In the genomic region with DNA sequence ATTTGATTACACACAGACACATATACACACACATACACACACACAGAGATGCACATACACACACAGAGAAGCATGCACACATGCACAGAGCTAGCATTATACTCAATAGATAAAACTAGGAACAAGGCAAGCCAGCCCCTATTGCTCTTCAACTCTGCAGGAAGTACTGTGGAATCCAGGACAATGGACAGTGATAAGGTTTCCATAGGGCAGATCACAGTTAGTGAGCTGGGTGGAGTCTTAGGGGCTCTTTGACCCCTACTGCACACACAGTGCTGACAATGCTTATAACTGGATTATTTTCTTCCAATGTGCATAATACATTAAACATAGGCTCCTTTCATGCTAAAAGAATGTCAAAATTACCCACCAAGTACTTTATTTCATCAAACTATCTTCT, we compare ENCODE assay signal across 23 mouse cellular contexts.
DNase-seq lines count a peak whose midpoint lies in the region; ATAC-seq and TF ChIP-seq lines count a peak whose summit lies in the region.
"Had no signal": no experiment of that assay in that cellular context is flagged by ENCODE, and none has a peak within 500 bp of the region (broad histone marks: within the 10 kb centered on the region; RNA-seq: fewer than 3 reads in every experiment).

No protein-coding gene starts in this region.

- no peaks in the 10 kb centered on the region for H3K9me3 ChIP-seq in heart, postnatal 0 days (replicated peaks; ENCODE audit: control insufficient read depth, low read length)
- no peaks in the 10 kb centered on the region for H3K9me3 ChIP-seq in midbrain, embryonic 11.5 days (ENCODE audit: control insufficient read depth, low read length)
- no peaks in the 10 kb centered on the region for H3K9me3 ChIP-seq in midbrain, embryonic 14.5 days (ENCODE audit: control insufficient read depth, low read length)
- no peaks in the 10 kb centered on the region for H3K9me3 ChIP-seq in intestine, embryonic 15.5 days
- no peaks in the 10 kb centered on the region for H3K9me3 ChIP-seq in liver, embryonic 16.5 days (replicated peaks; ENCODE audit: control insufficient read depth, low read length)
- H3K9me3 ChIP-seq: embryonic facial prominence, embryonic 10.5 days; forebrain, embryonic 13.5 days; G1E; heart, embryonic 10.5 days; hindbrain, embryonic 13.5 days had no signal

- no peaks in the 10 kb centered on the region for H3K4me1 ChIP-seq in heart, postnatal 0 days (ENCODE audit: control insufficient read depth, insufficient read depth)
- no peaks in the 10 kb centered on the region for H3K4me1 ChIP-seq in midbrain, embryonic 11.5 days (ENCODE audit: control insufficient read depth, insufficient read depth, low read length)
- H3K4me1 ChIP-seq in midbrain, embryonic 14.5 days (ENCODE audit: control insufficient read depth, insufficient read depth, low read length): no peaks in the 10 kb centered on the region
- H3K4me1 ChIP-seq in intestine, embryonic 15.5 days (replicated peaks): no peaks in the 10 kb centered on the region
- H3K4me1 ChIP-seq in liver, embryonic 16.5 days (ENCODE audit: control insufficient read depth, low read depth, low read length): no peaks in the 10 kb centered on the region
- H3K4me1 ChIP-seq: embryonic facial prominence, embryonic 10.5 days; forebrain, embryonic 13.5 days had no signal

- TF ChIP-seq CTCF in heart, postnatal 0 days (IDR thresholded peaks at IDR 0.05; ENCODE audit: low read depth): no peak

- no peak overlapping the region for H3K4me3 ChIP-seq in heart, postnatal 0 days (ENCODE audit: low read depth, low read length)
- H3K4me3 ChIP-seq in midbrain, embryonic 11.5 days (ENCODE audit: low read depth, low read length): no peak overlapping the region
- H3K4me3 ChIP-seq in midbrain, embryonic 14.5 days (replicated peaks; ENCODE audit: low read depth, low read length): no peak overlapping the region
- no peak overlapping the region for H3K4me3 ChIP-seq in intestine, embryonic 15.5 days (replicated peaks)
- H3K4me3 ChIP-seq in liver, embryonic 16.5 days (ENCODE audit: low read depth, low read length): no peak overlapping the region
- H3K4me3 ChIP-seq: embryonic facial prominence, embryonic 10.5 days; forebrain, embryonic 13.5 days; heart, embryonic 10.5 days; hindbrain, embryonic 13.5 days had no signal

- H3K36me3 ChIP-seq in heart, postnatal 0 days (replicated peaks; ENCODE audit: control insufficient read depth, insufficient read depth, low read length): no peaks in the 10 kb centered on the region
- no peaks in the 10 kb centered on the region for H3K36me3 ChIP-seq in midbrain, embryonic 11.5 days (ENCODE audit: control insufficient read depth, insufficient read depth, low read length)
- H3K36me3 ChIP-seq in midbrain, embryonic 14.5 days (ENCODE audit: control insufficient read depth, insufficient read depth, low read length): no peaks in the 10 kb centered on the region
- no peaks in the 10 kb centered on the region for H3K36me3 ChIP-seq in intestine, embryonic 15.5 days
- no peaks in the 10 kb centered on the region for H3K36me3 ChIP-seq in liver, embryonic 16.5 days (ENCODE audit: control insufficient read depth, insufficient read depth)
- H3K36me3 ChIP-seq: embryonic facial prominence, embryonic 10.5 days; G1E; heart, embryonic 10.5 days; hindbrain, embryonic 13.5 days had no signal

- TF ChIP-seq EP300 in heart, postnatal 0 days (IDR thresholded peaks at IDR 0.05; ENCODE audit: low read depth): no peak

- H3K27me3 ChIP-seq in heart, postnatal 0 days (ENCODE audit: control insufficient read depth, insufficient read depth, low read length): no peaks in the 10 kb centered on the region
- no peaks in the 10 kb centered on the region for H3K27me3 ChIP-seq in midbrain, embryonic 11.5 days (ENCODE audit: control insufficient read depth, insufficient read depth, low read length)
- no peaks in the 10 kb centered on the region for H3K27me3 ChIP-seq in midbrain, embryonic 14.5 days (ENCODE audit: control insufficient read depth, insufficient read depth, low read length)
- no peaks in the 10 kb centered on the region for H3K27me3 ChIP-seq in intestine, embryonic 15.5 days (replicated peaks)
- no peaks in the 10 kb centered on the region for H3K27me3 ChIP-seq in liver, embryonic 16.5 days (ENCODE audit: control insufficient read depth, insufficient read depth, low read depth, low read length)
- H3K27me3 ChIP-seq: forebrain, embryonic 13.5 days; hindbrain, embryonic 13.5 days had no signal

- no peak overlapping the region for H3K9ac ChIP-seq in heart, postnatal 0 days (replicated peaks; ENCODE audit: low read depth, low read length)
- H3K9ac ChIP-seq in midbrain, embryonic 11.5 days (ENCODE audit: low read length): no peak overlapping the region
- no peak overlapping the region for H3K9ac ChIP-seq in midbrain, embryonic 14.5 days (replicated peaks; ENCODE audit: low read length)
- no peak overlapping the region for H3K9ac ChIP-seq in intestine, embryonic 15.5 days
- H3K9ac ChIP-seq in liver, embryonic 16.5 days (ENCODE audit: low read depth, low read length): no peak overlapping the region
- H3K9ac ChIP-seq: forebrain, embryonic 13.5 days; forebrain, postnatal 0 days; hindbrain, embryonic 13.5 days had no signal

- ATAC-seq in heart, postnatal 0 days (ENCODE audit: insufficient read depth, low read depth): no peak
- ATAC-seq in midbrain, embryonic 11.5 days (ENCODE audit: low FRiP score): no peak
- no peak for ATAC-seq in midbrain, embryonic 14.5 days (ENCODE audit: low FRiP score, low TSS enrichment)
- ATAC-seq in intestine, embryonic 15.5 days: peak; percentile 91
- ATAC-seq in liver, embryonic 16.5 days (ENCODE audit: low read depth): peak; percentile 69
- ATAC-seq: activated CD4-positive, CD25-positive, alpha-beta regulatory T cell, adult 4 months; CD4-positive, CD25-positive, alpha-beta regulatory T cell, adult 4 months; forebrain, embryonic 13.5 days; forebrain, postnatal 0 days had no signal

- DNase-seq in heart, postnatal 0 days (ENCODE audit: low spot score): peak; percentile 20
- DNase-seq in heart, adult 8-10 months (ENCODE audit: low spot score): no peak
- DNase-seq in midbrain, embryonic 11.5 days (ENCODE audit: low spot score, missing footprints): peak; percentile 68
- no peak for DNase-seq in midbrain, embryonic 14.5 days
- no peak for DNase-seq in frontal cortex, postnatal 14 days (ENCODE audit: low spot score in 2 of 2)
- no peak for DNase-seq in cerebellum, adult 8-10 months
- DNase-seq: adrenal gland, postnatal 14 days; B cell, adult 2 months; cerebellum, adult 11-12 months; cerebellum, adult 9-11 months; forebrain, postnatal 0 days; gastrocnemius, postnatal 36 days; heart, adult 11 months; heart, postnatal 14 days had no signal

- no peak overlapping the region for H3K27ac ChIP-seq in heart, postnatal 0 days (ENCODE audit: low read depth)
- H3K27ac ChIP-seq in midbrain, embryonic 11.5 days (ENCODE audit: low read depth, low read length): no peak overlapping the region
- no peak overlapping the region for H3K27ac ChIP-seq in midbrain, embryonic 14.5 days (replicated peaks; ENCODE audit: low read depth, low read length)
- no peak overlapping the region for H3K27ac ChIP-seq in intestine, embryonic 15.5 days
- no peak overlapping the region for H3K27ac ChIP-seq in liver, embryonic 16.5 days (ENCODE audit: low read length)
- H3K27ac ChIP-seq: embryonic facial prominence, embryonic 10.5 days; forebrain, embryonic 13.5 days; heart, embryonic 10.5 days; hindbrain, embryonic 13.5 days had no signal

- H3K4me2 ChIP-seq in heart, postnatal 0 days (ENCODE audit: low read depth, low read length): no peak overlapping the region
- no peak overlapping the region for H3K4me2 ChIP-seq in midbrain, embryonic 11.5 days
- no peak overlapping the region for H3K4me2 ChIP-seq in midbrain, embryonic 14.5 days (ENCODE audit: low read length)
- no peak overlapping the region for H3K4me2 ChIP-seq in intestine, embryonic 15.5 days (replicated peaks)
- no peak overlapping the region for H3K4me2 ChIP-seq in liver, embryonic 16.5 days (ENCODE audit: low read depth, low read length)
- H3K4me2 ChIP-seq: forebrain, embryonic 13.5 days; hindbrain, embryonic 13.5 days had no signal

Comparison
In these comparisons a context has a peak if more than half of its experiments do, and no peak if none do; other contexts are left out.
1. DNase-seq: peak in heart, postnatal 0 days (single experiment) and midbrain, embryonic 11.5 days (single experiment); none in heart, adult 8-10 months (single experiment), midbrain, embryonic 14.5 days (single experiment), frontal cortex, postnatal 14 days (0 of 2) and cerebellum, adult 8-10 months (single experiment).
2. ATAC-seq: peak in intestine, embryonic 15.5 days (single experiment) and liver, embryonic 16.5 days (single experiment); none in heart, postnatal 0 days (single experiment), midbrain, embryonic 11.5 days (single experiment) and midbrain, embryonic 14.5 days (single experiment).